13 mouse cellular contexts compared by ENCODE assay signal in genomic region chr15:95837570-95837969, GRCm38 (mm10). TPM values are rescaled to one million over a fixed set of nuclear protein-coding genes. Genes with fewer than 3 reads are reported as not detected.
DNase-seq lines count a peak whose midpoint lies in the region; ATAC-seq and TF ChIP-seq lines count a peak whose summit lies in the region.
"Had no signal": no experiment of that assay in that cellular context is flagged by ENCODE, and none has a peak within 500 bp of the region (broad histone marks: within the 10 kb centered on the region; RNA-seq: fewer than 3 reads in every experiment).

No protein-coding gene starts in this region.

- H3K9ac ChIP-seq in forebrain, embryonic 14.5 days (ENCODE audit: low read length): no peak overlapping the region
- H3K9ac ChIP-seq in kidney, embryonic 14.5 days (ENCODE audit: low read depth, low read length): no peak overlapping the region
- H3K9ac ChIP-seq in liver, embryonic 13.5 days: no peak overlapping the region; the same call in 1 of the 2 replicates

- no peak for DNase-seq in forebrain, embryonic 10.5 days (ENCODE audit: extremely low spot score, low spot score)
- DNase-seq in forebrain, embryonic 14.5 days (ENCODE audit: low spot score): no peak
- DNase-seq in kidney, postnatal 10 days: no peak
- no peak for DNase-seq in liver, embryonic 13.5 days
- DNase-seq in left cerebral cortex, adult 2 months (ENCODE audit: extremely low spot score in 1 of 2, low spot score in 2 of 2): no peak
- DNase-seq in frontal cortex, postnatal 14 days (ENCODE audit: low spot score in 2 of 2): no peak
- DNase-seq: cerebellum, postnatal 25 days; gastrocnemius, postnatal 10 days; lung, adult 2 months; right cerebral cortex, postnatal 25 days had no signal

- H3K9me3 ChIP-seq in forebrain, embryonic 10.5 days: no peaks in the 10 kb centered on the region
- no peaks in the 10 kb centered on the region for H3K9me3 ChIP-seq in forebrain, embryonic 14.5 days (replicated peaks; ENCODE audit: control insufficient read depth, low read length)
- H3K9me3 ChIP-seq in kidney, embryonic 14.5 days (ENCODE audit: control insufficient read depth, low read length): no peaks in the 10 kb centered on the region
- no peaks in the 10 kb centered on the region for H3K9me3 ChIP-seq in liver, embryonic 13.5 days (replicated peaks)
- H3K9me3 ChIP-seq: G1E had no signal

- peak overlapping the region; percentile 25; the same call in 1 of the 2 replicates for H3K27ac ChIP-seq in forebrain, embryonic 10.5 days
- H3K27ac ChIP-seq in forebrain, embryonic 14.5 days (ENCODE audit: low read depth, low read length): no peak overlapping the region
- H3K27ac ChIP-seq in kidney, embryonic 14.5 days (ENCODE audit: low read depth, low read length): peak overlapping the region; percentile 82
- peak overlapping the region; percentile 81 for H3K27ac ChIP-seq in brown adipose tissue, adult 24 weeks (replicated peaks; ENCODE audit: low read depth, low read length)
- H3K27ac ChIP-seq in liver, embryonic 13.5 days: peak overlapping the region; percentile 71
- H3K27ac ChIP-seq in left cerebral cortex, adult 2 months: no peak overlapping the region

- WGBS in forebrain, embryonic 10.5 days: 86% methylated on average over 1 of the region's 1 CpGs
- WGBS in forebrain, embryonic 14.5 days: 75% methylated on average over 1 of the region's 1 CpGs
- WGBS in kidney, embryonic 14.5 days: 77% methylated on average over 1 of the region's 1 CpGs
- WGBS in liver, embryonic 13.5 days (ENCODE audit: insufficient replicate concordance): 50% methylated on average over 1 of the region's 1 CpGs

- ATAC-seq in forebrain, embryonic 14.5 days: no peak
- ATAC-seq in kidney, embryonic 14.5 days (ENCODE audit: low FRiP score, low TSS enrichment): no peak; the same call in 1 of the 2 replicates
- ATAC-seq in liver, embryonic 13.5 days (ENCODE audit: low read depth): no peak

- intact Hi-C loops in left cerebral cortex, adult 2 months (cut with DNase I): no loop called here

- H3K4me2 ChIP-seq in forebrain, embryonic 14.5 days (ENCODE audit: low read length): no peak overlapping the region
- H3K4me2 ChIP-seq in kidney, embryonic 14.5 days (replicated peaks; ENCODE audit: low read depth, low read length): no peak overlapping the region
- no peak overlapping the region for H3K4me2 ChIP-seq in liver, embryonic 13.5 days

- no peak overlapping the region for H3K4me3 ChIP-seq in forebrain, embryonic 10.5 days
- H3K4me3 ChIP-seq in forebrain, embryonic 14.5 days (ENCODE audit: low read depth, low read length): no peak overlapping the region
- no peak overlapping the region for H3K4me3 ChIP-seq in kidney, embryonic 14.5 days (ENCODE audit: low read length)
- H3K4me3 ChIP-seq in brown adipose tissue, adult 24 weeks (ENCODE audit: insufficient read depth, low read depth, low read length): no peak overlapping the region
- H3K4me3 ChIP-seq in liver, embryonic 13.5 days (replicated peaks): no peak overlapping the region
- no peak overlapping the region for H3K4me3 ChIP-seq in left cerebral cortex, adult 2 months

- TF ChIP-seq CTCF in left cerebral cortex, adult 2 months (IDR thresholded peaks at IDR 0.05): no peak

- peaks cover 37% of the 10 kb centered on the region for H3K4me1 ChIP-seq in forebrain, embryonic 10.5 days
- H3K4me1 ChIP-seq in forebrain, embryonic 14.5 days (ENCODE audit: control insufficient read depth, insufficient read depth, low read length): no peaks in the 10 kb centered on the region
- peaks cover 38% of the 10 kb centered on the region for H3K4me1 ChIP-seq in kidney, embryonic 14.5 days (ENCODE audit: control insufficient read depth, insufficient read depth, low read length)
- peaks cover 46% of the 10 kb centered on the region for H3K4me1 ChIP-seq in brown adipose tissue, adult 24 weeks (ENCODE audit: control insufficient read depth, insufficient read depth, insufficient read length, low read length)
- peaks cover 61% of the 10 kb centered on the region for H3K4me1 ChIP-seq in liver, embryonic 13.5 days (replicated peaks)

- no peaks in the 10 kb centered on the region for H3K36me3 ChIP-seq in forebrain, embryonic 10.5 days (replicated peaks)
- no peaks in the 10 kb centered on the region for H3K36me3 ChIP-seq in forebrain, embryonic 14.5 days (ENCODE audit: control insufficient read depth, insufficient read depth, low read length)
- no peaks in the 10 kb centered on the region for H3K36me3 ChIP-seq in kidney, embryonic 14.5 days (ENCODE audit: control insufficient read depth, insufficient read depth, low read length)
- no peaks in the 10 kb centered on the region for H3K36me3 ChIP-seq in liver, embryonic 13.5 days
- H3K36me3 ChIP-seq: G1E had no signal

- H3K27me3 ChIP-seq in forebrain, embryonic 10.5 days (ENCODE audit: poor library complexity, severe bottlenecking): no peaks in the 10 kb centered on the region
- no peaks in the 10 kb centered on the region for H3K27me3 ChIP-seq in forebrain, embryonic 14.5 days (replicated peaks; ENCODE audit: control insufficient read depth, insufficient read depth, low read length)
- no peaks in the 10 kb centered on the region for H3K27me3 ChIP-seq in kidney, embryonic 14.5 days (ENCODE audit: control insufficient read depth, insufficient read depth, low read length)
- no peaks in the 10 kb centered on the region for H3K27me3 ChIP-seq in liver, embryonic 13.5 days

RNA-seq across cellular contexts. Expression of gene Ano6, which starts 46.9 kb away (rescaled TPM):
- polyA plus RNA-seq in forebrain, embryonic 10.5 days (2016; fragmentation: Nextera tagmentation; extraction: Ambion mirVana): 32.4 and 35.0 TPM in 2 replicates
- polyA plus RNA-seq in forebrain, embryonic 14.5 days (2014; fragmentation: Nextera tagmentation; extraction: Ambion mirVana): 14.6 and 20.1 TPM in 2 replicates
- polyA plus RNA-seq in kidney, embryonic 14.5 days (2014; fragmentation: Nextera tagmentation; extraction: Ambion mirVana): 34.1 and 54.3 TPM in 2 replicates
- polyA plus RNA-seq in brown adipose tissue, adult 24 weeks (2012; ENCODE audit: insufficient read depth, insufficient read length, missing spikeins): 14.3 and 21.1 TPM in 2 replicates
- 7.8 and 10.6 TPM in 2 replicates for polyA plus RNA-seq in liver, embryonic 13.5 days (2015; fragmentation: Nextera tagmentation; extraction: Ambion mirVana)
- 10 to 100 TPM; 22.6 to 24.7 TPM for total RNA-seq in left cerebral cortex, adult 2 months (2021)

Comparison
In these comparisons a context has a peak if more than half of its experiments do, and no peak if none do; other contexts are left out.
1. H3K27ac ChIP-seq: peak in forebrain, embryonic 10.5 days (single experiment), kidney, embryonic 14.5 days (single experiment), brown adipose tissue, adult 24 weeks (single experiment) and liver, embryonic 13.5 days (single experiment); none in forebrain, embryonic 14.5 days (single experiment) and left cerebral cortex, adult 2 months (single experiment).